Mouse (Mus musculus): ENCODE measurements around the gene Tjp3.

Tjp3 gene

GRCm38 (mm10) chr10:81268643-81269412 is 22.6 kb downstream of the Tjp3 start:
- no peak for DNase-seq (ENCODE audit: low spot score in 2 of 2)

GRCm38 (mm10) chr10:81268056-81268455 is 23.3 kb downstream of the Tjp3 start:
- peak; percentile 77 to 90 for DNase-seq (ENCODE audit: low spot score in 2 of 2)

GRCm38 (mm10) chr10:81266211-81267105 is 24.9 kb downstream of the Tjp3 start, which contains the start of the genes Mrpl54 and Apba3:
Gene Mrpl54 (minus strand): TSS chr10:81266934.
Gene Apba3 (plus strand): TSS chr10:81266960.
- peak; percentile 96 for DNase-seq (ENCODE audit: low spot score in 2 of 2)

GRCm38 (mm10) chr10:81265540-81265939 is 25.8 kb downstream of the Tjp3 start:
- no peak for DNase-seq (ENCODE audit: low spot score in 2 of 2)

GRCm38 (mm10) chr10:81261025-81261424 is 30.4 kb downstream of the Tjp3 start:
- DNase-seq (ENCODE audit: low spot score in 2 of 2): no peak

- DNase-seq (ENCODE audit: low spot score in 2 of 2): no peak
These were observed 32.0 kb downstream of the Tjp3 start for GRCm38 (mm10) chr10:81259225-81259884.

- DNase-seq (ENCODE audit: low spot score in 2 of 2): peak; percentile 69 to 73
These were observed 34.0 kb downstream of the Tjp3 start for GRCm38 (mm10) chr10:81257158-81258039.

- DNase-seq (ENCODE audit: low spot score in 2 of 2): no peak
These were observed 36.5 kb downstream of the Tjp3 start for GRCm38 (mm10) chr10:81254886-81255285.

- DNase-seq (ENCODE audit: low spot score in 2 of 2): peak; percentile 92 to 94
These were observed 38.7 kb downstream of the Tjp3 start, which contains the start of gene Matk for GRCm38 (mm10) chr10:81252424-81253419. Gene Matk (plus strand): TSS chr10:81252935.

- no peak for DNase-seq (ENCODE audit: low spot score in 2 of 2)
These were observed 41.9 kb downstream of the Tjp3 start for GRCm38 (mm10) chr10:81249442-81249841.

- DNase-seq (ENCODE audit: low spot score in 2 of 2): no peak
These were observed 43.6 kb downstream of the Tjp3 start for GRCm38 (mm10) chr10:81247804-81248203.

- DNase-seq (ENCODE audit: low spot score in 2 of 2): no peak
These were observed 46.2 kb downstream of the Tjp3 start for GRCm38 (mm10) chr10:81245166-81245565.

- DNase-seq (ENCODE audit: low spot score in 2 of 2): peak; percentile 79 to 80
These were observed 46.8 kb downstream of the Tjp3 start for GRCm38 (mm10) chr10:81244595-81244994.

GRCm38 (mm10) chr10:81244146-81244545 is 47.2 kb downstream of the Tjp3 start:
- no peak for DNase-seq (ENCODE audit: low spot score in 2 of 2)

GRCm38 (mm10) chr10:81242021-81242420 is 49.4 kb downstream of the Tjp3 start:
- DNase-seq (ENCODE audit: low spot score in 2 of 2): no peak

GRCm38 (mm10) chr10:81240876-81241275 is 50.5 kb downstream of the Tjp3 start:
- peak; percentile 60 to 79 for DNase-seq (ENCODE audit: low spot score in 2 of 2)

GRCm38 (mm10) chr10:81238618-81239017 is 52.8 kb downstream of the Tjp3 start:
- DNase-seq (ENCODE audit: low spot score in 2 of 2): no peak

GRCm38 (mm10) chr10:81236471-81237268 is 54.7 kb downstream of the Tjp3 start:
- no peak for DNase-seq (ENCODE audit: low spot score in 2 of 2)

GRCm38 (mm10) chr10:81234206-81234605 is 57.2 kb downstream of the Tjp3 start:
- DNase-seq (ENCODE audit: low spot score in 2 of 2): no peak

All from frontal cortex, postnatal 36 days (tissue).